8 mouse cellular contexts compared by ENCODE assay signal in the genomic region with DNA sequence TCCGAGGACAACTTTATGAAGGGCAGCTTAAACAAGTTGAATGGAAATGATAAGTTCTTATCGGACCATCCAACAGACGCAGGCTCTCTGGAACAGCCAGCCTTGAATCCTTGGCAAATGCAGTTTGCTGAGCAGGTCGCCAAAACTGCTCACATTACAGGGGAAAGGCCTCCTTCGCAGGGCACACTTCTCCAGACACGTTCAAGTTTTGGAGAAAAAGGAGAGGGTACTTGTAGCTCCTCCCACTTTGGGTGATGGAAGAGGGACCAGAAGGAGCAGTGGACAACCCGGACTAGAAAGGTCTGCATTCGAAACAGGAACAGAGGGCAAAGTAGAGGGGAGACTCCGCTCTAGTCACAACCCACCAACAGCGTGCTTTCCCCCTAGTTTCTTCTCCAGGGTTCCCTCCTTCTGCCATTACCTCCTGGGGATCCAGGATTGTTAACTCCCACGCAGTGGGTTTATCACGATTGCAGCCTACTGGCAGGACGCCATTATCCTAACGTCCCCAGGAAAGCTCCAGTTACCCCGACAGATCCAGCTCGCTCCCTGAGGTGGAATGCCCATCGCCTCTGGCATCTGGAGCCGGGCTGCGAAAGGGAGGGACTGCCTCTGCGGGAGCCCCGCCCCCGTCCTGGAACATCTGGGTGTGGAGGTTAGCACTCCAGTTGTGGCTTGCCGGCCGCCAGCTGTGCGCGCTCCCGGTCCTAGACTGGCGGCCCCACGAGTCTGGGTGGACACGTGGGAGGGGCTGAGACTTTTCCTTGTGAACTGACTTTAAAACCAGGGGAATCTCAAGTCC.
A peak's percentile ranks its signal among the peaks of the same experiment; 100 is the strongest.
DNase-seq lines count a peak whose midpoint lies in the region; ATAC-seq and TF ChIP-seq lines count a peak whose summit lies in the region.

No protein-coding gene starts in this region.

- H3K27me3 ChIP-seq in embryonic facial prominence, embryonic 13.5 days: no peaks in the 10 kb centered on the region
- no peaks in the 10 kb centered on the region for H3K27me3 ChIP-seq in heart, embryonic 12.5 days (replicated peaks)
- H3K27me3 ChIP-seq in kidney, embryonic 14.5 days (ENCODE audit: control insufficient read depth, insufficient read depth, low read length): no peaks in the 10 kb centered on the region
- no peaks in the 10 kb centered on the region for H3K27me3 ChIP-seq in liver, postnatal 0 days (ENCODE audit: insufficient read depth, low read length)
- no peaks in the 10 kb centered on the region for H3K27me3 ChIP-seq in neural tube, embryonic 14.5 days (ENCODE audit: control insufficient read depth, insufficient read depth, low read length)

- peak overlapping the region; percentile 95 for H3K27ac ChIP-seq in embryonic facial prominence, embryonic 13.5 days
- H3K27ac ChIP-seq in heart, embryonic 12.5 days (ENCODE audit: poor library complexity, severe bottlenecking): peak overlapping the region; percentile 99
- peak overlapping the region; percentile 81 for H3K27ac ChIP-seq in kidney, embryonic 14.5 days (ENCODE audit: low read depth, low read length)
- peak overlapping the region; percentile 88; the same call in 1 of the 2 replicates for H3K27ac ChIP-seq in liver, postnatal 0 days (ENCODE audit: low read depth)
- H3K27ac ChIP-seq in neural tube, embryonic 14.5 days (ENCODE audit: low read depth, low read length): peak overlapping the region; percentile 81

- H3K4me1 ChIP-seq in embryonic facial prominence, embryonic 13.5 days: peaks cover 35% of the 10 kb centered on the region
- peaks cover 33% of the 10 kb centered on the region for H3K4me1 ChIP-seq in heart, embryonic 12.5 days (replicated peaks)
- H3K4me1 ChIP-seq in kidney, embryonic 14.5 days (ENCODE audit: control insufficient read depth, insufficient read depth, low read length): peaks cover 23% of the 10 kb centered on the region
- peaks cover 24% of the 10 kb centered on the region for H3K4me1 ChIP-seq in liver, postnatal 0 days (ENCODE audit: insufficient read depth)
- peaks cover 21% of the 10 kb centered on the region for H3K4me1 ChIP-seq in neural tube, embryonic 14.5 days (ENCODE audit: control insufficient read depth, insufficient read depth, low read length)

- H3K36me3 ChIP-seq in embryonic facial prominence, embryonic 13.5 days: no peaks in the 10 kb centered on the region
- no peaks in the 10 kb centered on the region for H3K36me3 ChIP-seq in heart, embryonic 12.5 days
- no peaks in the 10 kb centered on the region for H3K36me3 ChIP-seq in kidney, embryonic 14.5 days (ENCODE audit: control insufficient read depth, insufficient read depth, low read length)
- H3K36me3 ChIP-seq in liver, postnatal 0 days (replicated peaks; ENCODE audit: insufficient read depth, low read length): no peaks in the 10 kb centered on the region
- H3K36me3 ChIP-seq in neural tube, embryonic 14.5 days (ENCODE audit: control insufficient read depth, insufficient read depth, low read length): no peaks in the 10 kb centered on the region

- no peak for TF ChIP-seq EP300 in liver, postnatal 0 days (IDR thresholded peaks at IDR 0.05; ENCODE audit: low read depth)

- peak overlapping the region; percentile 61 for H3K9ac ChIP-seq in embryonic facial prominence, embryonic 13.5 days
- peak overlapping the region; percentile 64 for H3K9ac ChIP-seq in heart, embryonic 12.5 days
- peak overlapping the region; percentile 55 for H3K9ac ChIP-seq in kidney, embryonic 14.5 days (ENCODE audit: low read depth, low read length)
- peak overlapping the region; percentile 36 for H3K9ac ChIP-seq in liver, postnatal 0 days (replicated peaks)
- H3K9ac ChIP-seq in neural tube, embryonic 14.5 days (replicated peaks; ENCODE audit: low read depth, low read length): peak overlapping the region; percentile 42; the same call in 1 of the 2 replicates

- WGBS in embryonic facial prominence, embryonic 13.5 days: 8% methylated on average over 30 of the region's 30 CpGs
- WGBS in heart, embryonic 12.5 days: 10% methylated on average over 30 of the region's 30 CpGs
- WGBS in kidney, embryonic 14.5 days: 9% methylated on average over 30 of the region's 30 CpGs
- WGBS in liver, postnatal 0 days (ENCODE audit: insufficient replicate concordance): 16% methylated on average over 30 of the region's 30 CpGs
- WGBS in neural tube, embryonic 14.5 days: 10% methylated on average over 29 of the region's 30 CpGs

- no peaks in the 10 kb centered on the region for H3K9me3 ChIP-seq in embryonic facial prominence, embryonic 13.5 days
- 0 out of 2 replicates have a peak, but pooled peaks cover 2% of the 10 kb centered on the region for H3K9me3 ChIP-seq in heart, embryonic 12.5 days (replicated peaks)
- no peaks in the 10 kb centered on the region; the same call in 1 of the 2 replicates for H3K9me3 ChIP-seq in kidney, embryonic 14.5 days (ENCODE audit: control insufficient read depth, low read length)
- no peaks in the 10 kb centered on the region for H3K9me3 ChIP-seq in liver, postnatal 0 days (ENCODE audit: low read length)
- H3K9me3 ChIP-seq in neural tube, embryonic 14.5 days (ENCODE audit: control insufficient read depth, low read length): no peaks in the 10 kb centered on the region

- ATAC-seq in embryonic facial prominence, embryonic 13.5 days (ENCODE audit: insufficient number of reproducible peaks, insufficient read depth, low FRiP score, low TSS enrichment, low read depth): peak; percentile 83
- peak; percentile 83 for ATAC-seq in heart, embryonic 12.5 days (ENCODE audit: insufficient number of reproducible peaks, low FRiP score)
- ATAC-seq in kidney, embryonic 14.5 days (ENCODE audit: low FRiP score, low TSS enrichment): peak; percentile 82
- ATAC-seq in liver, postnatal 0 days: peak; percentile 62
- peak; percentile 52; the same call in 1 of the 2 replicates for ATAC-seq in neural tube, embryonic 14.5 days (ENCODE audit: low read depth)

- peak; percentile 57 to 67 for DNase-seq in right cerebral cortex, postnatal 10 days (ENCODE audit: low spot score in 2 of 2)
- DNase-seq in right cerebral cortex, postnatal 36 days (ENCODE audit: low spot score in 2 of 2): no peak
- DNase-seq in liver, postnatal 0 days: peak; percentile 79
- peak; percentile 67 for DNase-seq in thymus, postnatal 4 days

- H3K4me3 ChIP-seq in embryonic facial prominence, embryonic 13.5 days: peak overlapping the region; percentile 40
- H3K4me3 ChIP-seq in heart, embryonic 12.5 days: peak overlapping the region; percentile 48
- H3K4me3 ChIP-seq in kidney, embryonic 14.5 days (ENCODE audit: low read length): peak overlapping the region; percentile 38
- peak overlapping the region; percentile 37 for H3K4me3 ChIP-seq in liver, postnatal 0 days (ENCODE audit: low read depth, low read length)
- peak overlapping the region; percentile 30 for H3K4me3 ChIP-seq in neural tube, embryonic 14.5 days (ENCODE audit: low read depth, low read length)

- no peak for TF ChIP-seq CTCF in liver, postnatal 0 days (IDR thresholded peaks at IDR 0.05; ENCODE audit: low read depth)

- H3K4me2 ChIP-seq in embryonic facial prominence, embryonic 13.5 days: peak overlapping the region; percentile 67
- H3K4me2 ChIP-seq in heart, embryonic 12.5 days: peak overlapping the region; percentile 70
- peak overlapping the region; percentile 71 for H3K4me2 ChIP-seq in kidney, embryonic 14.5 days (replicated peaks; ENCODE audit: low read depth, low read length)
- peak overlapping the region; percentile 81 for H3K4me2 ChIP-seq in liver, postnatal 0 days (ENCODE audit: low read depth, low read length)
- H3K4me2 ChIP-seq in neural tube, embryonic 14.5 days (ENCODE audit: low read depth, low read length): peak overlapping the region; percentile 59

Comparison
In these comparisons a context has a peak if more than half of its experiments do, and no peak if none do; other contexts are left out.
1. DNase-seq: peak in right cerebral cortex, postnatal 10 days (2 of 2), liver, postnatal 0 days (single experiment) and thymus, postnatal 4 days (single experiment); none in right cerebral cortex, postnatal 36 days (0 of 2).
2. Peak in every context shown above with its lines, with median percentiles within 50 percentile points of each other: ATAC-seq, H3K27ac ChIP-seq, H3K4me2 ChIP-seq, H3K4me3 ChIP-seq and H3K9ac ChIP-seq.